Mouse (Mus musculus): ENCODE results near the gene Fmnl3.

DNA sequence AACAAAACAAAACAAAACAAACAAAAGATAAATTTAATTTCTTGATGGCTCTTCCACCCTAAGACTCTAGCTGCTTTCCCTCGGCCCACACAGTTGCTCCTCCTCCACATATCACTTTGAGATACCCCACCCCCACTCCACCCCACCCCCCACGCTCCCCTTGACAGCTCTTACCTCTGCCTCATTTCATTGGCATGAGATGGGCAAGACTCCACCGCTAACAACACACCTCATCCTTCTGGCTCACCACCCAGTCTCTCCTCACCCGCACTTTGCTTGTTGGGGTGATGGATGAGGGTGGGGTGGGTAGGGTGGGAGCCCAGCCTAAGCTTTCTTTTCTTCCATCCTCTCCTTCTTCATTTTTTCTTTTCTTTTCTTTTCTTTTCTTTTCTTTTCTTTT, 46.7 kb upstream of the Fmnl3 start:
- TF ChIP-seq CTCF (IDR thresholded peaks at IDR 0.05; ENCODE audit: low read depth) (no peak), EP300 (optimal IDR thresholded peaks at IDR 0.05) (no peak)
